Mouse (Mus musculus) layer of hippocampus, adult 6 months (tissue): ENCODE data around the gene Zfp141. TPM values are rescaled to one million over a fixed set of nuclear protein-coding genes. Genes with fewer than 3 reads are reported as not detected.

Experiments
- long read RNA-seq, 2 experiments: library from polyadenylated mRNA; unstranded; transcript quantifications; one replicate each; pipeline ENCODE4 v2.0.0; 2019 to 2020
- polyA plus RNA-seq: library from polyadenylated mRNA; unstranded; fragments of <200 nt; fragmentation: Nextera tagmentation; gene quantifications from 2 replicates; pipeline ENCODE4 v1.2.3, GENCODE M21; 2021

The Zfp141 gene
- 5.4 and 6.3 TPM in 2 replicates for polyA plus RNA-seq
- long read RNA-seq, experiment 1, full-length matches to known transcripts, result 1 of 6 reads
- long read RNA-seq, experiment 1, partial matches to known transcripts, result 0 of 6 reads
- long read RNA-seq, experiment 1, other reads (novel, unspliced or antisense), result 5 of 6 reads
- long read RNA-seq, experiment 2, full-length matches to known transcripts, result 18 of 36 reads
- long read RNA-seq, experiment 2, partial matches to known transcripts, result 2 of 36 reads
- long read RNA-seq, experiment 2, other reads (novel, unspliced or antisense), result 16 of 36 reads

DNA sequence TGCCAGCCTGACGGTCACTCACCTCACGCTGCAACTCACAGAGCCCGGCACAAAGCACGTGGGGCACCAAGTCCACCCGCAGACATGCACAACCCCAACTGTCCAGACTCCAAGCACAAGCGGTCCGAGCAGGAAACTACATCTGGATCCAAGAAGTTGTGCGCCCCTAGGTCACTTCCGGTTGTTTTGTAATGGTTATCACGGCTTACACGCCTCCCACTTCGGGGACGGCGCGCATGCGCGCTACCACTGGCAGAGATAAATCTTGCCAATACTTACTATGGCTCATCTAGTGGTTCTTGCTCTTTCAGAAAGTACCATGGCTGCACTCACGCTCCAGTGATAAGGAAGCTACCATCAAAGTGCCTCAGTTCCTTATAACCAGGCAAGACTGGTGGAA is at the start of gene Zfp141:
Gene Zfp141 (minus strand): TSS at position 153 of the 400 bp plus-strand sequence.

DNA sequence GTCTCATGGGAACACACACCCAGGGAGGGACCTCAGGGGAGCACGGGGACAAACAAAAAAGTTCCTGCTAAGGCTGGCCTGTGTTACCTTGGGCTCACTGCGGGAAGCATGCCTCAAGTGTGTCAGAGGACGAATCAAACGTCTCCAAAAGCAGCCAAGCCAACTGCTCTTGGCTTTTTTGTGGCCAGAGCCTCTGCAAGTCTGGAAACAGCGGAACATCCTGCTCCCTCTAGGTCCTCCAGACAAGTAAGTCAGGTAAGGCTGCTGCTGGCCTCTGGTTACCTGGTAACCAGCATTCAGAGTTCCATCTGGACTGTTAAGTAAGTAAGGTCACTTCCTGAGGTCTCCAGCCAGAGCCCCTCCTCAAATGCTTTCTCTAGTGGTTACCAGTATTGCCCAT is 57.7 kb downstream of the Zfp141 start, which contains the start of gene 4933421I07Rik:
Gene 4933421I07Rik (minus strand): TSS at position 271 of the 400 bp plus-strand sequence.

Other genes starting within 250 kb of the Zfp141 start
- not detected in 2 replicates for gene Vmn2r61, start 245.7 kb downstream of the Zfp141 start, polyA plus RNA-seq
- not detected in 2 replicates for gene 4933421I07Rik, start 57.6 kb downstream of the Zfp141 start, polyA plus RNA-seq
- gene Gm21028, start 72.8 kb upstream of the Zfp141 start, polyA plus RNA-seq, result not detected in 2 replicates
- 0.63 and 0.94 TPM in 2 replicates for gene Zfp977, start 86.8 kb upstream of the Zfp141 start, polyA plus RNA-seq
- 0.63 and 0.70 TPM in 2 replicates for gene Zfp976, start 136.8 kb upstream of the Zfp141 start, polyA plus RNA-seq
- 2.5 and 2.7 TPM in 2 replicates for gene Zfp975, start 187.0 kb upstream of the Zfp141 start, polyA plus RNA-seq
- gene Gm17067, start 221.3 kb upstream of the Zfp141 start, polyA plus RNA-seq, result not detected in 2 replicates